23 mouse cellular contexts compared by ENCODE assay signal in the genomic region with DNA sequence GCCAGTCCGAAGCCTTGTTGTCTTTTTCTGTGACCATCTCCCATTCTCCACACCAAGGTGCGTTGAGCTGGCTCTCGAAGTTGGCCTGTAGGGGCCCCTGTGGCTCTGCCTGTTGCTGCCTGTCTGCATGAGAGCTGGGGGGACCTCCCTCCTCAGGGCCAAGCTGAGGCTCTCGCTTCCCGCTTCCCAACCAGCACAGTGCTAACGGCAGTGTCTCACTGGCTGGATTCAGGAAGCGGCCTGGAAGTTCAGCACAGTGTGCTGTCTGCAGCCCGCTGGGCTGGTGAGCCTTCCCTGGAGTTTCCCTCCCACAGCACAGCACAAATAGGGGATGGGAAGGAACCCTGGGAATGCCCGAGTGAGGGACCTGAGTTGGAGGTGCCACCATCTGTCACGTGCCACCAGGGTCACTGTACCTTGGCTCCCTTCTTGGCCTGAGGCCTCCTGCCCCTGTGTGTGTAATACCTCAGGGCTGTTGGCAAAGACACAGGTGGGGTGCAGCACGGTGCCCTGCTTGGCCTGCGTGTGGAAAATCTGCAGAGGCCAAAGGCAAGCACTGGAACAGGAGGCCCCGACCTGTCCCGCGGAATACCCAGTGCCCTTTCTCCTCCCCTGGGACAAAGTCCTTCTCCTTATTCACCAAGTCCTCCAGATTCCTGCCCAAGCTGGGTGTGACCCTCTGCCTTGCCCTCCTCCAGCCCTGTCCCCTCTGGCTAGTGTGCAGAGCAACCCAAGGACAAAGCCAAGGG. TPM values are rescaled to one million over a fixed set of nuclear protein-coding genes. Genes with fewer than 3 reads are reported as not detected.
A peak's percentile ranks its signal among the peaks of the same experiment; 100 is the strongest.
DNase-seq lines count a peak whose midpoint lies in the region; ATAC-seq and TF ChIP-seq lines count a peak whose summit lies in the region.
"Had no signal": no experiment of that assay in that cellular context is flagged by ENCODE, and none has a peak within 500 bp of the region (broad histone marks: within the 10 kb centered on the region; RNA-seq: fewer than 3 reads in every experiment).

No protein-coding gene starts in this region.

- H3K4me2 ChIP-seq in hindbrain, postnatal 0 days (ENCODE audit: low read depth, low read length), result no peak overlapping the region
- no peak overlapping the region for H3K4me2 ChIP-seq in hindbrain, embryonic 12.5 days (replicated peaks)
- H3K4me2 ChIP-seq in kidney, embryonic 14.5 days (replicated peaks; ENCODE audit: low read depth, low read length), result no peak overlapping the region
- H3K4me2 ChIP-seq: heart, embryonic 11.5 days; limb, embryonic 13.5 days; liver, embryonic 13.5 days; lung, embryonic 14.5 days; midbrain, embryonic 12.5 days; neural tube, embryonic 15.5 days had no signal

- H3K9me3 ChIP-seq in hindbrain, postnatal 0 days (ENCODE audit: low read length), result no peaks in the 10 kb centered on the region
- no peaks in the 10 kb centered on the region for H3K9me3 ChIP-seq in hindbrain, embryonic 12.5 days (replicated peaks)
- H3K9me3 ChIP-seq in kidney, embryonic 14.5 days (ENCODE audit: control insufficient read depth, low read length), result no peaks in the 10 kb centered on the region
- H3K9me3 ChIP-seq: embryonic facial prominence, embryonic 10.5 days; forebrain, embryonic 10.5 days; G1E; limb, embryonic 13.5 days; liver, embryonic 13.5 days; midbrain, embryonic 12.5 days; neural tube, embryonic 15.5 days had no signal

- TF ChIP-seq POLR2A in cerebellum, adult 2 months (IDR thresholded peaks at IDR 0.05; ENCODE audit: borderline replicate concordance, insufficient read depth, low read length), result no peak

- H3K27me3 ChIP-seq in hindbrain, postnatal 0 days (ENCODE audit: insufficient read depth, low read length), result no peaks in the 10 kb centered on the region
- no peaks in the 10 kb centered on the region for H3K27me3 ChIP-seq in hindbrain, embryonic 12.5 days
- no peaks in the 10 kb centered on the region for H3K27me3 ChIP-seq in kidney, embryonic 14.5 days (ENCODE audit: control insufficient read depth, insufficient read depth, low read length)
- no peaks in the 10 kb centered on the region for H3K27me3 ChIP-seq in cerebellum, adult 2 months (ENCODE audit: control insufficient read depth, insufficient read depth, low read length)
- H3K27me3 ChIP-seq: CH12.LX; limb, embryonic 13.5 days; liver, embryonic 13.5 days; midbrain, embryonic 12.5 days; neural tube, embryonic 15.5 days; Patski had no signal

- no peak overlapping the region for H3K4me3 ChIP-seq in hindbrain, postnatal 0 days (ENCODE audit: low read length)
- H3K4me3 ChIP-seq in hindbrain, embryonic 12.5 days, result no peak overlapping the region
- no peak overlapping the region for H3K4me3 ChIP-seq in kidney, embryonic 14.5 days (ENCODE audit: low read length)
- H3K4me3 ChIP-seq in cerebellum, adult 2 months (replicated peaks; ENCODE audit: insufficient read depth, low read depth, low read length), result no peak overlapping the region
- H3K4me3 ChIP-seq: embryonic facial prominence, embryonic 10.5 days; forebrain, embryonic 10.5 days; limb, embryonic 13.5 days; liver, embryonic 13.5 days; midbrain, embryonic 12.5 days; neural tube, embryonic 15.5 days had no signal

- H3K27ac ChIP-seq in hindbrain, postnatal 0 days, result no peak overlapping the region
- H3K27ac ChIP-seq in hindbrain, embryonic 12.5 days, result no peak overlapping the region
- peak overlapping the region; percentile 51 for H3K27ac ChIP-seq in kidney, embryonic 14.5 days (ENCODE audit: low read depth, low read length)
- H3K27ac ChIP-seq in cerebellum, adult 2 months (ENCODE audit: insufficient read depth, low read length), result no peak overlapping the region
- H3K27ac ChIP-seq: embryonic facial prominence, embryonic 10.5 days; forebrain, embryonic 10.5 days; limb, embryonic 13.5 days; liver, embryonic 13.5 days; midbrain, embryonic 12.5 days; neural tube, embryonic 15.5 days had no signal

- peaks cover 58% of the 10 kb centered on the region for H3K36me3 ChIP-seq in hindbrain, postnatal 0 days (ENCODE audit: insufficient read depth, low read length)
- H3K36me3 ChIP-seq in hindbrain, embryonic 12.5 days, result peaks cover 98% of the 10 kb centered on the region
- peaks cover 67% of the 10 kb centered on the region for H3K36me3 ChIP-seq in kidney, embryonic 14.5 days (ENCODE audit: control insufficient read depth, insufficient read depth, low read length)

- no peak for ATAC-seq in hindbrain, postnatal 0 days
- no peak for ATAC-seq in hindbrain, embryonic 12.5 days (ENCODE audit: low FRiP score)
- no peak for ATAC-seq in kidney, embryonic 14.5 days (ENCODE audit: low FRiP score, low TSS enrichment)
- no peak for ATAC-seq in erythroblast, adult 5-6 weeks (replicated peaks; ENCODE audit: low FRiP score, poor library complexity, severe bottlenecking)
- ATAC-seq: forebrain, postnatal 0 days; Patski had no signal

- no peaks in the 10 kb centered on the region for H3K4me1 ChIP-seq in hindbrain, postnatal 0 days (ENCODE audit: insufficient read depth, low read length)
- no peaks in the 10 kb centered on the region for H3K4me1 ChIP-seq in hindbrain, embryonic 12.5 days
- no peaks in the 10 kb centered on the region for H3K4me1 ChIP-seq in kidney, embryonic 14.5 days (ENCODE audit: control insufficient read depth, insufficient read depth, low read length)
- H3K4me1 ChIP-seq in cerebellum, adult 2 months (ENCODE audit: control insufficient read depth, insufficient read depth, low read length), result peaks cover 6% of the 10 kb centered on the region; the same call in 1 of the 2 replicates
- H3K4me1 ChIP-seq: embryonic facial prominence, embryonic 10.5 days; forebrain, embryonic 10.5 days; limb, embryonic 13.5 days; liver, embryonic 13.5 days; midbrain, embryonic 12.5 days; neural tube, embryonic 15.5 days had no signal

- no peak overlapping the region for H3K9ac ChIP-seq in hindbrain, postnatal 0 days (replicated peaks; ENCODE audit: low read length)
- no peak overlapping the region for H3K9ac ChIP-seq in hindbrain, embryonic 12.5 days
- no peak overlapping the region for H3K9ac ChIP-seq in kidney, embryonic 14.5 days (ENCODE audit: low read depth, low read length)
- H3K9ac ChIP-seq: forebrain, postnatal 0 days; limb, embryonic 13.5 days; liver, embryonic 13.5 days; lung, embryonic 14.5 days; midbrain, embryonic 12.5 days; neural tube, embryonic 15.5 days had no signal

- WGBS in hindbrain, postnatal 0 days, result 85% methylated on average over 15 of the region's 15 CpGs
- whole genome bisulfite sequencing in hindbrain, embryonic 12.5 days, result 85% methylated on average over 15 of the region's 15 CpGs
- WGBS in kidney, embryonic 14.5 days, result 79% methylated on average over 15 of the region's 15 CpGs
- WGBS in cerebellum, adult 2 months, result 55% methylated on average over 15 of the region's 15 CpGs

- TF ChIP-seq CTCF in hindbrain, postnatal 0 days (IDR thresholded peaks at IDR 0.05; ENCODE audit: low read depth), result peak; percentile 7; the same call in 1 of the 2 replicates
- TF ChIP-seq CTCF in cerebellum, adult 2 months (IDR thresholded peaks at IDR 0.05; ENCODE audit: borderline replicate concordance, insufficient read depth, low read depth, low read length), result no peak

- no peak for DNase-seq in hindbrain, postnatal 0 days (ENCODE audit: low spot score)
- peak; percentile 92 for DNase-seq in kidney, adult 11 months
- DNase-seq in kidney, postnatal 25 days, result peak; percentile 76 to 95
- DNase-seq in cerebellum, adult 2 months, result no peak
- no peak for DNase-seq in gastrocnemius, postnatal 10 days
- DNase-seq: adrenal gland, postnatal 25 days; B cell, adult 2 months; forebrain, postnatal 0 days; liver, embryonic 13.5 days; lung, embryonic 14.5 days; right cerebral cortex, adult 18-20 months had no signal

RNA-seq across cellular contexts. Expression of a gene that starts 18.9 kb away (rescaled TPM):
- 21.1 and 25.0 TPM in 2 replicates for total RNA-seq in hindbrain, postnatal 0 days (2014; rRNA removed)
- 9.1 and 9.4 TPM in 2 replicates for polyA plus RNA-seq in hindbrain, postnatal 0 days (2015; fragmentation: Nextera tagmentation; extraction: Ambion mirVana)
- polyA plus RNA-seq in hindbrain, embryonic 12.5 days (2016; fragmentation: Nextera tagmentation; extraction: Ambion mirVana), result 16.9 and 19.2 TPM in 2 replicates
- 8.5 and 13.0 TPM in 2 replicates for polyA plus RNA-seq in kidney, embryonic 14.5 days (2014; fragmentation: Nextera tagmentation; extraction: Ambion mirVana)
- 11.7 and 13.3 TPM in 2 replicates for polyA plus RNA-seq in cerebellum, adult 2 months (2012; rRNA removed)
- total RNA-seq in erythroblast, adult 5-6 weeks (2015; ENCODE audit: low replicate concordance), result 1.5 and 13.1 TPM in 2 replicates
- 1.0 and 3.1 TPM in 2 replicates for total RNA-seq in erythroblast, adult 5-6 weeks (2017; ENCODE audit: low replicate concordance)
- 1 to 10 TPM; 5.8 to 7.6 TPM for total RNA-seq in gastrocnemius, postnatal 10 days (2021)

RNA-seq across cellular contexts. Expression of a gene that starts 28.0 kb away (rescaled TPM):
- total RNA-seq in hindbrain, postnatal 0 days (2014; rRNA removed), result 76.6 and 81.3 TPM in 2 replicates
- polyA plus RNA-seq in hindbrain, postnatal 0 days (2015; fragmentation: Nextera tagmentation; extraction: Ambion mirVana), result 77.5 and 84.6 TPM in 2 replicates
- 136 and 138 TPM in 2 replicates for polyA plus RNA-seq in hindbrain, embryonic 12.5 days (2016; fragmentation: Nextera tagmentation; extraction: Ambion mirVana)
- 26.1 and 28.0 TPM in 2 replicates for polyA plus RNA-seq in kidney, embryonic 14.5 days (2014; fragmentation: Nextera tagmentation; extraction: Ambion mirVana)
- polyA plus RNA-seq in cerebellum, adult 2 months (2012; rRNA removed), result 93.5 and 94.2 TPM in 2 replicates
- total RNA-seq in erythroblast, adult 5-6 weeks (2015; ENCODE audit: low replicate concordance), result not detected in 2 replicates
- total RNA-seq in erythroblast, adult 5-6 weeks (2017; ENCODE audit: low replicate concordance), result 0.28 and 1.7 TPM in 2 replicates
- total RNA-seq in gastrocnemius, postnatal 10 days (2021), result 1 to 10 TPM; 4.2 to 6.8 TPM

RNA-seq across cellular contexts. Expression of a gene that starts 41.0 kb away (rescaled TPM):
- total RNA-seq in hindbrain, postnatal 0 days (2014; rRNA removed), result 0.47 TPM in 1 of 2 replicates, not detected in the other
- 0.11 and 0.18 TPM in 2 replicates for polyA plus RNA-seq in hindbrain, postnatal 0 days (2015; fragmentation: Nextera tagmentation; extraction: Ambion mirVana)
- not detected in 2 replicates for polyA plus RNA-seq in hindbrain, embryonic 12.5 days (2016; fragmentation: Nextera tagmentation; extraction: Ambion mirVana)
- polyA plus RNA-seq in kidney, embryonic 14.5 days (2014; fragmentation: Nextera tagmentation; extraction: Ambion mirVana), result 0.05 and 0.09 TPM in 2 replicates
- polyA plus RNA-seq in cerebellum, adult 2 months (2012; rRNA removed), result 0.19 and 0.20 TPM in 2 replicates
- 3.3 and 6.3 TPM in 2 replicates for total RNA-seq in erythroblast, adult 5-6 weeks (2015; ENCODE audit: low replicate concordance)
- total RNA-seq in erythroblast, adult 5-6 weeks (2017; ENCODE audit: low replicate concordance), result 1.7 and 3.1 TPM in 2 replicates
- total RNA-seq in gastrocnemius, postnatal 10 days (2021), result under 1 TPM; 0.16 to 0.41 TPM
- polyA plus RNA-seq: Patski had no signal

RNA-seq across cellular contexts. Expression of a gene that starts 56.4 kb away (rescaled TPM):
- 1.4 and 1.9 TPM in 2 replicates for total RNA-seq in hindbrain, postnatal 0 days (2014; rRNA removed)
- polyA plus RNA-seq in hindbrain, postnatal 0 days (2015; fragmentation: Nextera tagmentation; extraction: Ambion mirVana), result 0.93 and 1.5 TPM in 2 replicates
- polyA plus RNA-seq in hindbrain, embryonic 12.5 days (2016; fragmentation: Nextera tagmentation; extraction: Ambion mirVana), result 0.79 and 2.0 TPM in 2 replicates
- polyA plus RNA-seq in kidney, embryonic 14.5 days (2014; fragmentation: Nextera tagmentation; extraction: Ambion mirVana), result 1.2 and 1.8 TPM in 2 replicates
- polyA plus RNA-seq in cerebellum, adult 2 months (2012; rRNA removed), result 0.75 and 0.95 TPM in 2 replicates
- 7.7 and 15.7 TPM in 2 replicates for total RNA-seq in erythroblast, adult 5-6 weeks (2015; ENCODE audit: low replicate concordance)
- total RNA-seq in erythroblast, adult 5-6 weeks (2017; ENCODE audit: low replicate concordance), result 2.6 and 7.1 TPM in 2 replicates
- total RNA-seq in gastrocnemius, postnatal 10 days (2021), result 1 to 10 TPM; 3.2 to 3.3 TPM
- total RNA-seq: CH12.LX had no signal
- polyA plus RNA-seq: G1E, Patski had no signal

Comparison
In these comparisons a context has a peak if more than half of its experiments do, and no peak if none do; other contexts are left out.
1. DNase-seq: peak in kidney, adult 11 months (single experiment) and kidney, postnatal 25 days (2 of 2); none in hindbrain, postnatal 0 days (single experiment), cerebellum, adult 2 months (0 of 2) and gastrocnemius, postnatal 10 days (single experiment).